In the genomic region with DNA sequence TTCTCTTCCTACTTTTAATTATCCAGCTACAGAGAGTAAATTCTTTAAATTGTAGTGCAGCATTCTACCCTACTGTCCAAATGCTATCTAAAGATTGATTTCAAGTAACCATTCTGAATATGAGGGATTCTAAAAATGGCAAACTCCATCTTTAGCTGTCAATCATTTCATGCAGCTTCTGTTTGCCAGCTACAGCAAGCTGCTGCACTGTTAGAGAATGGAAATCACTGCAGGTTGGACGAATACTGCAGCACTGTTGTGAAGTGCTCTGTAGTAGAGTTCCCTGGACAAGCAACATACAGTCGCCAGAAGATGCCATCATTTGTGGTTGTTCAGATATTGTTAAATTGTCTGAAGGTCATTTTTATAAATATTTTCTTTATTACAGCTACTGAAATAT, we compare ENCODE assay signal across 27 mouse cellular contexts.
DNase-seq lines count a peak whose midpoint lies in the region; ATAC-seq lines count a peak whose summit lies in the region.
"Had no signal": no experiment of that assay in that cellular context is flagged by ENCODE, and none has a peak within 500 bp of the region (broad histone marks: within the 10 kb centered on the region; RNA-seq: fewer than 3 reads in every experiment).

No protein-coding gene starts in this region.

- 65% methylated on average over 2 of the region's 2 CpGs for WGBS in midbrain, embryonic 14.5 days
- 55% methylated on average over 2 of the region's 2 CpGs for WGBS in midbrain, embryonic 13.5 days

- no peaks in the 10 kb centered on the region for H3K9me3 ChIP-seq in midbrain, embryonic 14.5 days (ENCODE audit: control insufficient read depth, low read length)
- no peaks in the 10 kb centered on the region for H3K9me3 ChIP-seq in midbrain, embryonic 13.5 days
- H3K9me3 ChIP-seq: embryonic facial prominence, embryonic 13.5 days; forebrain, embryonic 10.5 days; G1E; hindbrain, embryonic 10.5 days; hindbrain, embryonic 15.5 days; intestine, embryonic 15.5 days; limb, embryonic 13.5 days; lung, embryonic 15.5 days; midbrain, embryonic 15.5 days; neural tube, embryonic 12.5 days had no signal

- no peak overlapping the region for H3K27ac ChIP-seq in midbrain, embryonic 14.5 days (replicated peaks; ENCODE audit: low read depth, low read length)
- H3K27ac ChIP-seq in midbrain, embryonic 13.5 days, result no peak overlapping the region
- H3K27ac ChIP-seq: embryonic facial prominence, embryonic 13.5 days; forebrain, embryonic 10.5 days; hindbrain, embryonic 10.5 days; hindbrain, embryonic 15.5 days; intestine, embryonic 15.5 days; limb, embryonic 13.5 days; lung, embryonic 15.5 days; midbrain, embryonic 15.5 days; neural tube, embryonic 12.5 days had no signal

- no peak overlapping the region for H3K9ac ChIP-seq in midbrain, embryonic 14.5 days (replicated peaks; ENCODE audit: low read length)
- no peak overlapping the region for H3K9ac ChIP-seq in midbrain, embryonic 13.5 days (replicated peaks)
- H3K9ac ChIP-seq: embryonic facial prominence, embryonic 13.5 days; hindbrain, embryonic 15.5 days; intestine, embryonic 15.5 days; limb, embryonic 13.5 days; lung, embryonic 15.5 days; midbrain, embryonic 15.5 days; neural tube, embryonic 12.5 days had no signal

- H3K4me2 ChIP-seq in midbrain, embryonic 14.5 days (ENCODE audit: low read length), result no peak overlapping the region
- no peak overlapping the region for H3K4me2 ChIP-seq in midbrain, embryonic 13.5 days (replicated peaks)
- H3K4me2 ChIP-seq: embryonic facial prominence, embryonic 13.5 days; hindbrain, embryonic 15.5 days; intestine, embryonic 15.5 days; limb, embryonic 13.5 days; liver, embryonic 11.5 days; lung, embryonic 15.5 days; midbrain, embryonic 15.5 days; neural tube, embryonic 12.5 days had no signal

- no peaks in the 10 kb centered on the region for H3K4me1 ChIP-seq in midbrain, embryonic 14.5 days (ENCODE audit: control insufficient read depth, insufficient read depth, low read length)
- no peaks in the 10 kb centered on the region for H3K4me1 ChIP-seq in midbrain, embryonic 13.5 days (replicated peaks)
- H3K4me1 ChIP-seq: embryonic facial prominence, embryonic 13.5 days; forebrain, embryonic 10.5 days; hindbrain, embryonic 10.5 days; hindbrain, embryonic 15.5 days; intestine, embryonic 15.5 days; limb, embryonic 13.5 days; lung, embryonic 15.5 days; midbrain, embryonic 15.5 days; neural tube, embryonic 12.5 days had no signal

- ATAC-seq in frontal cortex, adult (ENCODE audit: low TSS enrichment), result peak; percentile 48
- no peak for ATAC-seq in midbrain, embryonic 14.5 days (ENCODE audit: low FRiP score, low TSS enrichment)
- no peak for ATAC-seq in midbrain, embryonic 13.5 days
- ATAC-seq: intestine, embryonic 15.5 days; Patski had no signal

- no peaks in the 10 kb centered on the region for H3K36me3 ChIP-seq in midbrain, embryonic 14.5 days (ENCODE audit: control insufficient read depth, insufficient read depth, low read length)
- H3K36me3 ChIP-seq in midbrain, embryonic 13.5 days, result no peaks in the 10 kb centered on the region
- H3K36me3 ChIP-seq: embryonic facial prominence, embryonic 13.5 days; forebrain, embryonic 10.5 days; G1E; hindbrain, embryonic 10.5 days; hindbrain, embryonic 15.5 days; intestine, embryonic 15.5 days; limb, embryonic 13.5 days; lung, embryonic 15.5 days; midbrain, embryonic 15.5 days; neural tube, embryonic 12.5 days had no signal

- peak; percentile 23 to 28 for DNase-seq in cerebellum, postnatal 10 days
- no peak for DNase-seq in cerebellum, adult 9-11 months
- DNase-seq in frontal cortex, postnatal 14 days (ENCODE audit: low spot score in 2 of 2), result no peak
- DNase-seq in midbrain, embryonic 14.5 days, result peak; percentile 28
- DNase-seq in Muller cell, postnatal 12 days (ENCODE audit: inconsistent ontology term), result peak; percentile 27
- no peak for DNase-seq in thymus, postnatal 4 days
- DNase-seq: adrenal gland, postnatal 10 days; gastrocnemius, postnatal 10 days; heart, postnatal 14 days; kidney, adult 2 months; kidney, postnatal 36 days; lung, postnatal 36 days had no signal

- H3K4me3 ChIP-seq in midbrain, embryonic 14.5 days (replicated peaks; ENCODE audit: low read depth, low read length), result no peak overlapping the region
- H3K4me3 ChIP-seq in midbrain, embryonic 13.5 days (replicated peaks), result no peak overlapping the region
- H3K4me3 ChIP-seq: embryonic facial prominence, embryonic 13.5 days; forebrain, embryonic 10.5 days; hindbrain, embryonic 10.5 days; hindbrain, embryonic 15.5 days; intestine, embryonic 15.5 days; limb, embryonic 13.5 days; lung, embryonic 15.5 days; midbrain, embryonic 15.5 days; myocyte; neural tube, embryonic 12.5 days had no signal

- H3K27me3 ChIP-seq in midbrain, embryonic 14.5 days (ENCODE audit: control insufficient read depth, insufficient read depth, low read length), result no peaks in the 10 kb centered on the region
- no peaks in the 10 kb centered on the region for H3K27me3 ChIP-seq in midbrain, embryonic 13.5 days
- H3K27me3 ChIP-seq: embryonic facial prominence, embryonic 13.5 days; hindbrain, embryonic 15.5 days; intestine, embryonic 15.5 days; limb, embryonic 13.5 days; lung, embryonic 15.5 days; midbrain, embryonic 15.5 days; neural tube, embryonic 12.5 days had no signal

Comparison
In these comparisons a context has a peak if more than half of its experiments do, and no peak if none do; other contexts are left out.
1. DNase-seq: peak in cerebellum, postnatal 10 days (2 of 2), midbrain, embryonic 14.5 days (single experiment) and Muller cell, postnatal 12 days (single experiment); none in cerebellum, adult 9-11 months (single experiment), frontal cortex, postnatal 14 days (0 of 2) and thymus, postnatal 4 days (single experiment).